Mouse (Mus musculus) hindbrain, postnatal 0 days (tissue): ENCODE data around the gene Cdc45. TPM values are rescaled to one million over a fixed set of nuclear protein-coding genes. Genes with fewer than 3 reads are reported as not detected.

Source experiments
- ATAC-seq: fragments of 200-750 bp; cut with Nextera tagmentation; 2 replicates; pipeline ENCODE4 v1.8.0; 2017; ENCODE audit warnings: mild to moderate bottlenecking, moderate TSS enrichment, moderate library complexity
- DNase-seq: peaks from one replicate; pipeline ENCODE4 v3.0.0-alpha.2; 2015; ENCODE audit warnings: low spot score
- H3K27ac ChIP-seq: fragments of 300-500 bp; sonication (generic); 2 replicates; pipeline ENCODE4 v1.5.1; 2014; ENCODE audit warnings: mild to moderate bottlenecking
- H3K27me3 ChIP-seq: fragments of 300-500 bp; sonication (generic); 2 replicates; pipeline ENCODE4 v1.6.1; 2014; ENCODE audit warnings: low read length, mixed read lengths; ENCODE audit not compliant: insufficient read depth
- H3K36me3 ChIP-seq: fragments of 300-500 bp; sonication (generic); 2 replicates; pipeline ENCODE4 v1.6.1; 2014; ENCODE audit warnings: low read length, mixed read lengths; ENCODE audit not compliant: insufficient read depth
- H3K4me1 ChIP-seq: fragments of 300-500 bp; sonication (generic); 2 replicates; pipeline ENCODE4 v1.6.1; 2014; ENCODE audit warnings: antibody characterized with exemption, low read length, mixed read lengths; ENCODE audit not compliant: insufficient read depth
- H3K4me2 ChIP-seq: fragments of 300-500 bp; sonication (generic); 2 replicates; pipeline ENCODE4 v1.6.1; 2014; ENCODE audit warnings: low read depth, mild to moderate bottlenecking, low read length, moderate library complexity, mixed read lengths
- H3K4me3 ChIP-seq: fragments of 300-500 bp; sonication (generic); 2 replicates; pipeline ENCODE4 v1.5.1; 2014; ENCODE audit warnings: low read length
- H3K9ac ChIP-seq: fragments of 300-500 bp; sonication (generic); replicated peaks from 2 replicates; pipeline ENCODE4 v1.6.1; 2014; ENCODE audit warnings: mild to moderate bottlenecking, low read length, moderate library complexity, mixed read lengths
- H3K9me3 ChIP-seq: fragments of 300-500 bp; sonication (generic); 2 replicates; pipeline ENCODE4 v1.6.1; 2016; ENCODE audit warnings: low read length, mixed read lengths
- CTCF ChIP-seq: IDR thresholded peaks from 2 replicates; pipeline ENCODE4 v1.5.1; 2016; ENCODE audit warnings: antibody characterized with exemption, control low read depth, low read depth
- WGBS: fragments of 180-500 bp; shearing (Covaris S2); extraction: QIAGEN DNeasy Blood & Tissue Kit; methylation state at CpG from one replicate; pipeline ENCODE4 v1.1.7; 2014; 5-methylcytosine and 5-hydroxymethylcytosine counted together
- polyA plus RNA-seq: library from polyadenylated mRNA; unstranded; fragments of >200 nt; fragmentation: Nextera tagmentation; extraction: Ambion mirVana; gene quantifications from 2 replicates; pipeline ENCODE4 v1.2.1, GENCODE M21; 2015
- total RNA-seq: library from RNA; depleted of rRNA; stranded (reverse); fragments of >200 nt; gene quantifications from 2 replicates; pipeline ENCODE4 v1.2.3, GENCODE M21; 2014

The Cdc45 gene
- total and polyA plus RNA-seq, 2 experiments from 2014 or later: 7.2 to 14.8 TPM

DNA sequence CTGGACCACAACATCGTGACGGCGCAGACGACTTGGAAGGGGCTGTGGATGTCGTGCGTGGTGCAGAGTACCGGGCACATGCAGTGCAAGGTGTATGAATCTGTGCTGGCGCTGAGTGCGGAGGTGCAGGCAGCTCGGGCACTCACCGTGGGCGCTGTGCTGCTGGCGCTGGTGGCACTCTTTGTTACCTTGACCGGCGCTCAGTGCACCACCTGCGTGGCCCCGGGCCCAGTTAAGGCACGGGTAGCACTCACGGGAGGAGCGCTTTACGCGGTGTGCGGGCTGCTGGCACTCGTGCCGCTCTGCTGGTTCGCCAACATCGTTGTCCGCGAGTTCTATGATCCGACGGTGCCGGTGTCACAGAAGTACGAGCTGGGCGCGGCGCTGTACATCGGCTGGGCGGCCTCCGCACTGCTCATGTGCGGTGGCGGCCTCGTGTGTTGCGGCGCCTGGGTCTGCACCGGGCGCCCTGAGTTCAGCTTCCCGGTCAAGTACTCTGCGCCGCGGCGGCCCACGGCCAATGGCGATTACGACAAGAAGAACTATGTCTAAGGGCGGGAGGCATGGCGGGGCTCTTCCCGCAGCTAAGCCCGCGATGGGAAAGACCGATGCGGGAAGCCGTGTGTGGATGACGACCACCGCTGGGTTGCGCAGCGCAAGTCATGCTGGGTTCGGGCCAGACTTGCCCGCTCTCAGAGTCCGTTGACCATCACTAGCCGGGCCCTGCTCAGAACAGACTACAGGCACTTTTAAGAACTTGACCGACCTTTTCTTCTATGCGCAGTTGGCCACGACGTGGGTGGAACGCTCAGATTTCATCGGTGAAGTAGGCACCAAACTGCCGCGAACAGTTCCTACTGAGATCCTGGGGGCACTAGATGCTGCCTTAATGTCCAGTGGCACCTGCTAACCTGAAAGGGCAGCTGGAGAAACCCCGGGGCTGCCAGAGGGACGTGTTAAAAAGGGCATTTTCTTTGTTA, 34.4 kb downstream of the Cdc45 start:
- H3K4me3 ChIP-seq: peak overlapping the region; percentile 42
- DNase-seq: peak; percentile 25
- H3K36me3 ChIP-seq: no peaks in the 10 kb centered on the region
- peak overlapping the region; percentile 65 for H3K4me2 ChIP-seq
- peaks cover 28% of the 10 kb centered on the region for H3K27me3 ChIP-seq
- 2% methylated on average over 80 of the region's 80 CpGs for WGBS
- 0 out of 2 replicates have a peak, but pooled peaks cover 8% of the 10 kb centered on the region for H3K4me1 ChIP-seq
- H3K9ac ChIP-seq: peak overlapping the region; percentile 48
- no peaks in the 10 kb centered on the region for H3K9me3 ChIP-seq
- H3K27ac ChIP-seq: peak overlapping the region; percentile 15; the same call in 1 of the 2 replicates
- TF ChIP-seq CTCF: no peak
- peak; percentile 67 for ATAC-seq

- ATAC-seq: peak; percentile 30; the same call in 1 of the 2 replicates
- H3K27ac ChIP-seq: peak within 1 kb of the TSS; percentile 20
- peak within 1 kb of the TSS; percentile 42 for H3K4me3 ChIP-seq
- 6% methylated on average over 19 of the region's 19 CpGs for WGBS
- peak within 1 kb of the TSS; percentile 48 for H3K9ac ChIP-seq
- peak within 1 kb of the TSS; percentile 65 for H3K4me2 ChIP-seq
- H3K27me3 ChIP-seq: peaks cover 28% of the 10 kb centered on the region
- TF ChIP-seq CTCF: no peak
- DNase-seq: no peak
- H3K36me3 ChIP-seq: no peaks in the 10 kb centered on the region
- 0 out of 2 replicates have a peak, but pooled peaks cover 8% of the 10 kb centered on the region for H3K4me1 ChIP-seq
- H3K9me3 ChIP-seq: no peaks in the 10 kb centered on the region
Observed at GRCm38 (mm10) chr16:18776556-18777100, 35.2 kb downstream of the Cdc45 start, which contains the start of gene Cldn5. Gene Cldn5 (plus strand): TSS chr16:18776847.

DNA sequence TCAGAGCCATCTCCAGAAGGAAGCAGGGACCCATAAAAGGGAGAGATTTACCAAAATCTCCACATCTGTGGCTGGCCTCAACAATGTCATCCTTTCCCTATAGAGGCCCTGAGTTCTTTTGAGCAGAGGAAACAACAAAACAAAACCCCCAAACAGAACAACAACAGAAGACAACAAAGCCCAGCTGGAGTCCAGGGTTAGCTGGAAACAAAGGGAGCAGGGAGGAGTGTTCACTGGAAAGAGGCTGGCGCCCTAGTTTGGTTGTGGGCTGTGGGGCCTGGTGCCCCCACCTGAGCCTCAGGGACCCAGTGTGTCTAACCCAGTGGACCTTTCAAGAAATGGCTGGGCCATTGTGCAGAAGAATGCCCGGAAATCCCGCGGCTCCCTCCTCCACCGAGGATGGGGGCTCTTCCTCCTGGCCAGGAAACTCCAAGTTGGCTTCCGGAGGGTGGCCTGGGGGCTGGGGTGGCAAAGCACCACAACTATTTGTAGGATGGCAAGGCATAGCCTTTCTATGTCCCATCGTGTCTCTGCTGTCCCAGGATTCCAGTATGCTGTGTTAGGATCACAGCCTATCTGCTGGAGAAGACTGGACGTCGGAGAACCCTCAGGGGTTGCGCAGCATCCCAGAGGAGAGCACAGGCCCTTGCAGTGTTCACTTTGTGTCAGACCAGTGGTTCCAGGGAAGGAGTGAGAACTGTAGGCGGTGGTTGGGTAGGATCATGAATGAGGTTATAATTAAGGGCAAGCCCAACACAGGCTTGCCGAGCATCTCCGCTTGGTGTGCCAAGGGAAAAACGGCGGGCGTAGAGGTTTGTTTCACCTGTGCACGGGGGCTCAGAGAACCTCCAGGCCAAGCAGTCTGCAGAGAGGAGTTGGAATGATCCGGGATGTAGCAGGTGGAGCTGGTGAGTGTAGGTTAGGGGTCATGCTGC, 35.9 kb downstream of the Cdc45 start:
- H3K36me3 ChIP-seq: no peaks in the 10 kb centered on the region
- no peak overlapping the region for H3K4me2 ChIP-seq
- ATAC-seq: no peak
- H3K9ac ChIP-seq: no peak overlapping the region
- H3K9me3 ChIP-seq: no peaks in the 10 kb centered on the region
- 0 out of 2 replicates have a peak, but pooled peaks cover 8% of the 10 kb centered on the region for H3K4me1 ChIP-seq
- 27% methylated on average over 18 of the region's 18 CpGs for WGBS
- no peak for TF ChIP-seq CTCF
- peak overlapping the region; percentile 20; the same call in 1 of the 2 replicates for H3K27ac ChIP-seq
- peaks cover 28% of the 10 kb centered on the region for H3K27me3 ChIP-seq
- DNase-seq: no peak
- no peak overlapping the region for H3K4me3 ChIP-seq

GRCm38 (mm10) chr16:18773936-18774335, 37.9 kb downstream of the Cdc45 start:
- WGBS: 43% methylated on average over 2 of the region's 2 CpGs
- Histone ChIP-seq H3K27ac (no peak overlapping the region), H3K4me3 (no peak overlapping the region), H3K27me3 (peaks cover 28% of the 10 kb centered on the region), H3K4me2 (no peak overlapping the region), H3K9me3 (no peaks in the 10 kb centered on the region), H3K9ac (no peak overlapping the region), H3K36me3 (no peaks in the 10 kb centered on the region), H3K4me1 (0 out of 2 replicates have a peak, but pooled peaks cover 8% of the 10 kb centered on the region)
- DNase-seq (no peak), ATAC-seq (no peak)
- no peak for TF ChIP-seq CTCF

- Histone ChIP-seq H3K4me2 (no peak overlapping the region), H3K36me3 (no peaks in the 10 kb centered on the region), H3K27me3 (no peaks in the 10 kb centered on the region), H3K9me3 (no peaks in the 10 kb centered on the region), H3K4me1 (no peaks in the 10 kb centered on the region), H3K27ac (no peak overlapping the region), H3K4me3 (no peak overlapping the region), H3K9ac (no peak overlapping the region)
- TF ChIP-seq CTCF: no peak
- DNase-seq (no peak), ATAC-seq (no peak)
- 57% methylated on average over 1 of the region's 1 CpGs for WGBS
Observed at GRCm38 (mm10) chr16:18769501-18769900, 42.3 kb downstream of the Cdc45 start.

GRCm38 (mm10) chr16:18766390-18766789, 45.4 kb downstream of the Cdc45 start:
- ATAC-seq: no peak

More at GRCm38 (mm10) chr16:18766390-18766789, 45.4 kb downstream of the Cdc45 start:
- no peak for DNase-seq
- no peak overlapping the region for H3K27ac ChIP-seq
- H3K4me2 ChIP-seq: no peak overlapping the region
- 80% methylated on average over 4 of the region's 4 CpGs for WGBS
- TF ChIP-seq CTCF: no peak
- H3K9me3 ChIP-seq: no peaks in the 10 kb centered on the region
- H3K4me1 ChIP-seq: no peaks in the 10 kb centered on the region
- H3K36me3 ChIP-seq: no peaks in the 10 kb centered on the region
- no peak overlapping the region for H3K9ac ChIP-seq
- no peaks in the 10 kb centered on the region for H3K27me3 ChIP-seq
- no peak overlapping the region for H3K4me3 ChIP-seq
